ENCODE assay signal across 10 mouse cellular contexts in the genomic region with DNA sequence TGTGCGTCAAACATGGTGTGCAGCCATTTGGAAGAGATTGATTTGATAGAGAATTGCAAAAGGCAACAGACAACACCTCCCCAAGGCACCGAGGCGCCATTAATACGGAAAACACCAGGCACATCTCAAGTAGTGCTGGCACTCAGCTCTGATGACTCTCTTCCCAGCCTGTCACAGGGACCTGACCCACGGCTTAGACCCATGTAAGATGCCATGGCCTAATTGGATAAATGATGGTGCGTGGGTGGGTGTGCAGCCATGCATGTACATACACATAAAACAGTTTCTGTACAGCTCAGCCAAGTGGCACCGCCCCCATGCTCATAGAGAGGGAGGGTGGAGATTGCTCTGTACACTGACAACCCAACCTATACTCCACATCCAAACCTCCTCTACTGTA.
DNase-seq lines count a peak whose midpoint lies in the region; ATAC-seq and TF ChIP-seq lines count a peak whose summit lies in the region.
"Had no signal": no experiment of that assay in that cellular context is flagged by ENCODE, and none has a peak within 500 bp of the region (broad histone marks: within the 10 kb centered on the region; RNA-seq: fewer than 3 reads in every experiment).

No protein-coding gene starts in this region.

- H3K9me3 ChIP-seq in kidney, embryonic 15.5 days (replicated peaks): no peaks in the 10 kb centered on the region
- no peaks in the 10 kb centered on the region for H3K9me3 ChIP-seq in embryonic facial prominence, embryonic 10.5 days
- H3K9me3 ChIP-seq in hindbrain, embryonic 15.5 days: no peaks in the 10 kb centered on the region
- no peaks in the 10 kb centered on the region for H3K9me3 ChIP-seq in intestine, postnatal 0 days (ENCODE audit: control insufficient read depth)
- H3K9me3 ChIP-seq: liver, embryonic 15.5 days had no signal

- H3K27me3 ChIP-seq in kidney, embryonic 15.5 days: peaks cover 46% of the 10 kb centered on the region
- H3K27me3 ChIP-seq in embryonic facial prominence, embryonic 10.5 days (replicated peaks; ENCODE audit: low read depth, poor library complexity, severe bottlenecking): no peaks in the 10 kb centered on the region
- H3K27me3 ChIP-seq in hindbrain, embryonic 15.5 days: no peaks in the 10 kb centered on the region
- H3K27me3 ChIP-seq in intestine, postnatal 0 days (replicated peaks; ENCODE audit: control insufficient read depth, insufficient read depth, low read length): no peaks in the 10 kb centered on the region
- H3K27me3 ChIP-seq: liver, embryonic 15.5 days had no signal

- no peak overlapping the region for H3K27ac ChIP-seq in kidney, embryonic 15.5 days
- H3K27ac ChIP-seq in embryonic facial prominence, embryonic 10.5 days (replicated peaks): no peak overlapping the region; the same call in 1 of the 2 replicates
- no peak overlapping the region for H3K27ac ChIP-seq in hindbrain, embryonic 15.5 days (replicated peaks)
- H3K27ac ChIP-seq in intestine, postnatal 0 days (ENCODE audit: low read depth, low read length): no peak overlapping the region
- H3K27ac ChIP-seq: liver, embryonic 15.5 days had no signal

- WGBS in kidney, embryonic 15.5 days: 37% methylated on average over 7 of the region's 7 CpGs
- WGBS in embryonic facial prominence, embryonic 10.5 days: 78% methylated on average over 7 of the region's 7 CpGs
- WGBS in hindbrain, embryonic 15.5 days: 32% methylated on average over 7 of the region's 7 CpGs
- 93% methylated on average over 7 of the region's 7 CpGs for WGBS in intestine, postnatal 0 days

- DNase-seq in kidney, postnatal 36 days: no peak
- peak; percentile 12 for DNase-seq in embryonic facial prominence, embryonic 10.5 days (ENCODE audit: low spot score)
- DNase-seq in adrenal gland, postnatal 36 days: no peak
- no peak for DNase-seq in right cerebral cortex, postnatal 4 days

- H3K4me1 ChIP-seq in kidney, embryonic 15.5 days: peaks cover 19% of the 10 kb centered on the region
- H3K4me1 ChIP-seq in embryonic facial prominence, embryonic 10.5 days: peaks cover 22% of the 10 kb centered on the region
- H3K4me1 ChIP-seq in hindbrain, embryonic 15.5 days (replicated peaks): peaks cover 23% of the 10 kb centered on the region
- no peaks in the 10 kb centered on the region for H3K4me1 ChIP-seq in intestine, postnatal 0 days (replicated peaks; ENCODE audit: control insufficient read depth, insufficient read depth, low read length)
- H3K4me1 ChIP-seq: liver, embryonic 15.5 days had no signal

- H3K9ac ChIP-seq in kidney, embryonic 15.5 days: no peak overlapping the region
- H3K9ac ChIP-seq in hindbrain, embryonic 15.5 days: no peak overlapping the region
- no peak overlapping the region for H3K9ac ChIP-seq in intestine, postnatal 0 days (ENCODE audit: low read depth, low read length)
- H3K9ac ChIP-seq: liver, embryonic 15.5 days had no signal

- peak; percentile 85 for ATAC-seq in kidney, embryonic 15.5 days (replicated peaks; ENCODE audit: low FRiP score)
- peak; percentile 64; the same call in 1 of the 2 replicates for ATAC-seq in hindbrain, embryonic 15.5 days (ENCODE audit: low FRiP score, low read depth)
- ATAC-seq in neutrophil, adult 5-6 weeks (ENCODE audit: extremely low read depth, insufficient number of reproducible peaks, low FRiP score, poor library complexity, severe bottlenecking): peak; percentile 50; the same call in 1 of the 2 replicates
- ATAC-seq in intestine, postnatal 0 days: no peak

- TF ChIP-seq CTCF in intestine, postnatal 0 days (IDR thresholded peaks at IDR 0.05; ENCODE audit: low read depth): no peak

- no peaks in the 10 kb centered on the region for H3K36me3 ChIP-seq in kidney, embryonic 15.5 days
- no peaks in the 10 kb centered on the region for H3K36me3 ChIP-seq in embryonic facial prominence, embryonic 10.5 days (replicated peaks)
- H3K36me3 ChIP-seq in hindbrain, embryonic 15.5 days: no peaks in the 10 kb centered on the region
- no peaks in the 10 kb centered on the region for H3K36me3 ChIP-seq in intestine, postnatal 0 days (ENCODE audit: control insufficient read depth, insufficient read depth)
- H3K36me3 ChIP-seq: liver, embryonic 15.5 days had no signal

- no peak overlapping the region; the same call in 1 of the 2 replicates for H3K4me3 ChIP-seq in kidney, embryonic 15.5 days (replicated peaks)
- no peak overlapping the region for H3K4me3 ChIP-seq in embryonic facial prominence, embryonic 10.5 days
- no peak overlapping the region for H3K4me3 ChIP-seq in hindbrain, embryonic 15.5 days
- H3K4me3 ChIP-seq in intestine, postnatal 0 days (ENCODE audit: low read depth, low read length): no peak overlapping the region
- H3K4me3 ChIP-seq: liver, embryonic 15.5 days; myocyte had no signal

- H3K4me2 ChIP-seq in kidney, embryonic 15.5 days: peak overlapping the region; percentile 47
- H3K4me2 ChIP-seq in hindbrain, embryonic 15.5 days: peak overlapping the region; percentile 22
- no peak overlapping the region for H3K4me2 ChIP-seq in intestine, postnatal 0 days (replicated peaks; ENCODE audit: low read depth)
- H3K4me2 ChIP-seq: liver, embryonic 15.5 days had no signal
